Mouse (Mus musculus): Measurements from ENCODE around the gene Ints4. TPM values are rescaled to one million over a fixed set of nuclear protein-coding genes. Genes with fewer than 3 reads are reported as not detected.
A peak's percentile ranks its signal among the peaks of the same experiment; 100 is the strongest.

The Ints4 gene
- polyA plus RNA-seq, 1 experiment from 2014 or later = 52.8 TPM

DNA sequence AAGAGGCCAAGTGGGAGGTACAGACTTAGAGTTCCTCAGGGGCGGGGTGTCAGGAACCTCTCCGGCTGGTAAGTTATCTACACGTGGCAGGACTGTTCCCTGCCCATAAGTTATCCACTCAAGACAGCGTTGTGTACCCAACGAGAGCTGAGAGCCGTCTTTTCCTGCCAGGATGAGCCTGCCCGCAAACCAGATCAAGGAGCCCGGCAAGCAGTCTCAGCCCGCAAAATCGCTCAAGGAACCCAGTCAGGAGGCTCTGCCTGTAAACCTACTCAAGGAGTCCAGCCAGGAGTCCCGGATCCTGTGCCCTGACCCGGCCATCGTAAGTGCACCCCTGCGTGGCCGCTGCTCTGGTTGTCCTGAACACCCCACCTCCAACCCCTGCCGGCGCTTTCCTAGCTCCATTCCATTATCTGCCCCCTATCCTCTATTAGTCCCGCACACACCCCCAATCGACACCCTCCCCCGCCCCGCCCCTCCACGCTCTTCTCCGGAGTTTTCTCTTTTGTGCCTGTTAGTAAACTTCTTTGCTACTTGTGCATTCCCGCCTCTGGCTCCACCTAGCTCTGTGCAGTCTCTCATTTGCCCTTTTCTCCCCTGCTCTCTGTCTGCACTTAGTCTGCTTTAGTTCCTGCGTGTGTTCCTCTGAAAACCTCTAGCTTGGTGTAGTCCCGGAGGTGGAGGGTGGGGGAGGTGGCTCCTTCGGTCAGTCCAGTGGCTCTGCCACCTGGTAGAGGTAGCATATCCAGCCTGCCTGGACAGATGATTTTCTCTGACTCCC is 27.4 kb upstream of the Ints4 start:
- 0 out of 2 replicates have a peak, but pooled peaks cover 7% of the 10 kb centered on the region for H3K36me3 ChIP-seq (ENCODE audit: control insufficient read depth, insufficient read depth, low read length)
- H3K4me3 ChIP-seq (replicated peaks; ENCODE audit: low read length) = peak overlapping the region; percentile 62
- peaks cover 16% of the 10 kb centered on the region; the same call in 1 of the 2 replicates for H3K4me1 ChIP-seq (ENCODE audit: control insufficient read depth, insufficient read depth, low read length)
- peak overlapping the region; percentile 79 for H3K9ac ChIP-seq (ENCODE audit: low read length)
- H3K9me3 ChIP-seq (replicated peaks; ENCODE audit: control insufficient read depth, low read length) = 0 out of 2 replicates have a peak, but pooled peaks cover 5% of the 10 kb centered on the region
- ATAC-seq (ENCODE audit: insufficient read depth, low FRiP score) = peak; percentile 88
- 1% methylated on average over 27 of the region's 27 CpGs for WGBS
- H3K4me2 ChIP-seq (ENCODE audit: low read depth, low read length) = peak overlapping the region; percentile 95
- peak overlapping the region; percentile 89 for H3K27ac ChIP-seq (ENCODE audit: low read length)
- no peaks in the 10 kb centered on the region for H3K27me3 ChIP-seq (ENCODE audit: control insufficient read depth, insufficient read depth, low read length)

DNA sequence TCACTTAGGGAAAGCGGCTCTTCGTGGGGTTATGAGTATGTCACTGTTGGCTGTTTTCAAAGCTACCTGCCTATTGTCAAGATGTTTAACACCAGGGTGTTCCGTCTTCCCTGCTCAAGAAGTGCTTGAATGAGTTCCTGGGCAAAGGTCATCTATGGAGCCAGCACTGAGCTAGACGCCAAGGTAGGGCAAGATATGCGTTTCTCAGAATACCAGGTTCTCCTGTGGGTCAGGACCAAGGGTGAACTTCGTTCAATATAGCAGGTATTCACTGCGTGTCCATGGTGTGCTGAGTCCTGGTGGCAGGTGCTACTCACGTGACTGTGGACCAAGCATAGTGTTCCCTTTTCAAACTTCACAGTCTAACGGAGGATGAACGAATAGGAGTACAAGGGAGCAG is 26.0 kb upstream of the Ints4 start:
- 85% methylated on average over 10 of the region's 10 CpGs for WGBS
- no peak overlapping the region for H3K27ac ChIP-seq (ENCODE audit: low read length)
- H3K27me3 ChIP-seq (ENCODE audit: control insufficient read depth, insufficient read depth, low read length) = no peaks in the 10 kb centered on the region
- no peaks in the 10 kb centered on the region for H3K9me3 ChIP-seq (replicated peaks; ENCODE audit: control insufficient read depth, low read length)
- 0 out of 2 replicates have a peak, but pooled peaks cover 7% of the 10 kb centered on the region for H3K36me3 ChIP-seq (ENCODE audit: control insufficient read depth, insufficient read depth, low read length)
- peaks cover 16% of the 10 kb centered on the region; the same call in 1 of the 2 replicates for H3K4me1 ChIP-seq (ENCODE audit: control insufficient read depth, insufficient read depth, low read length)
- H3K9ac ChIP-seq (ENCODE audit: low read length) = no peak overlapping the region
- no peak for ATAC-seq (ENCODE audit: insufficient read depth, low FRiP score)
- peak overlapping the region; percentile 95 for H3K4me2 ChIP-seq (ENCODE audit: low read depth, low read length)
- peak overlapping the region; percentile 17; the same call in 1 of the 2 replicates for H3K4me3 ChIP-seq (replicated peaks; ENCODE audit: low read length)

DNA sequence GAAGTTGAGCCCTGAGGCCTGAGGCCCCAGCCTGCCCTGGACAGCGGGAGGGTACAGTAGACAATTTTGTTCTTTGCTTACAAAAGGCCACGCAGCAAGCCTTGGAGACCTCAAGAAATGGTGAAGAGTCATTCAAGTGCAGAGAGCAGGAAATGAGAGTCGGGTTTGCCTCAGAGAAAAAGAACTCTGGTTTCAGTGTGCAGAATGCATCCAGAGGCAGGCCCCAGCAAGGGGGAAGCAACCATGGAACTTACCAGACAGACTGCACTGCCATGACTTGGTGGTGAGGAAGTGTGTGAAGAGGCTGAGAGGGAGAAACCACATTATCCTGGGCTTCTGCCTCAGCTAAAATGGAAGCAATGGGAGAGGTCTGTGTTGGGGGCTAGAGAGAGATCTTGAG is 25.2 kb upstream of the Ints4 start:
- Histone ChIP-seq H3K4me3 (replicated peaks; ENCODE audit: low read length) (no peak overlapping the region), H3K9me3 (replicated peaks; ENCODE audit: control insufficient read depth, low read length) (no peaks in the 10 kb centered on the region)

DNA sequence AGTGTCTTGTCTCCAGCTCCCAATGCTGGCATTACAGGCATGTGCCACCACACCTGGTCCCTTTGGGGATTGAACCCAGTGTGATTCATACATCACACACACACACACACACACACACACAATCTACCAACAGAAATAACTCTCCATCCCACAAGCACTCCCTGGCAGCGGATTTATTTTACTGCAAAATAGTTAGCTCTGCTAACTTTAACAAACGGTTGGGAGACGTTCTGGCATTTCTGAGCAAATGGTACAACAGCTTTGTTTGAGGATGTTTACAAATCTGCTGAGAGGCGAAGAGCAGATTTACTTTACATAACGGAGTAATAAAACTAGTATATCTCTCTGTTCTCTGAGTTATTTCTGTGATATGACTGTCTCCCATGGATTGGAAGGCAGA is 7.8 kb upstream of the Ints4 start:
- no peak overlapping the region for H3K27ac ChIP-seq (ENCODE audit: low read length)

More for the DNA sequence above, 25.2 kb upstream of the Ints4 start:
- no peak for ATAC-seq (ENCODE audit: insufficient read depth, low FRiP score)
- Histone ChIP-seq H3K27ac (ENCODE audit: low read length) (no peak overlapping the region), H3K36me3 (ENCODE audit: control insufficient read depth, insufficient read depth, low read length) (0 out of 2 replicates have a peak, but pooled peaks cover 7% of the 10 kb centered on the region), H3K9ac (ENCODE audit: low read length) (no peak overlapping the region), H3K4me2 (ENCODE audit: low read depth, low read length) (no peak overlapping the region), H3K4me1 (ENCODE audit: control insufficient read depth, insufficient read depth, low read length) (peaks cover 16% of the 10 kb centered on the region; the same call in 1 of the 2 replicates), H3K27me3 (ENCODE audit: control insufficient read depth, insufficient read depth, low read length) (no peaks in the 10 kb centered on the region)
- 73% methylated on average over 3 of the region's 3 CpGs for WGBS

DNA sequence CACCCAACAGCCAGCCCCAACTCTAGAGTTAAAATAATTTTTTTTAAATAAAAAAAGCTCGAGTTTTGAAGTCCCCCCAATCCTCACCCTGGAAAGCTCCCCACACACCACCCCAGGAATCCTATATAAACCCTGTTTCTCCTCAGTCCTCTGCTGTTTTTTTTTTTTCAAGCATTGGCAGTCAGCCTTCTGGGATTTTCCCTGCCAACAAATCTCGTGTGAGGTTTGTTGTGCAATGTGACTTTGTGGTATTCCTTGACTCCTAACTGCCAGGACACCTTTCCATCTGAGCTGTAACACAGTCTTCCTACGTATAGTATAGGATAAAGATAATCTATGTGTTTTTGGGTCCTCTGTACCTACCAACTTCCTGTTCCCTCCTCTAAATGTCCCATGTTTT is 1.4 kb upstream of the Ints4 start:
- no peak for ATAC-seq (ENCODE audit: insufficient read depth, low FRiP score)
- Histone ChIP-seq H3K4me1 (ENCODE audit: control insufficient read depth, insufficient read depth, low read length) (peaks cover 11% of the 10 kb centered on the region), H3K9ac (ENCODE audit: low read length) (no peak overlapping the region), H3K4me2 (ENCODE audit: low read depth, low read length) (no peak overlapping the region), H3K9me3 (replicated peaks; ENCODE audit: control insufficient read depth, low read length) (no peaks in the 10 kb centered on the region), H3K4me3 (replicated peaks; ENCODE audit: low read length) (no peak overlapping the region), H3K36me3 (ENCODE audit: control insufficient read depth, insufficient read depth, low read length) (no peaks in the 10 kb centered on the region), H3K27me3 (ENCODE audit: control insufficient read depth, insufficient read depth, low read length) (no peaks in the 10 kb centered on the region), H3K27ac (ENCODE audit: low read length) (no peak overlapping the region)
- 50% methylated on average over 3 of the region's 3 CpGs for WGBS

More for the DNA sequence above, 7.8 kb upstream of the Ints4 start:
- no peaks in the 10 kb centered on the region for H3K36me3 ChIP-seq (ENCODE audit: control insufficient read depth, insufficient read depth, low read length)
- H3K4me2 ChIP-seq (ENCODE audit: low read depth, low read length) = no peak overlapping the region
- no peak overlapping the region for H3K9ac ChIP-seq (ENCODE audit: low read length)
- no peak overlapping the region for H3K4me3 ChIP-seq (replicated peaks; ENCODE audit: low read length)
- no peak for ATAC-seq (ENCODE audit: insufficient read depth, low FRiP score)
- no peaks in the 10 kb centered on the region for H3K9me3 ChIP-seq (replicated peaks; ENCODE audit: control insufficient read depth, low read length)
- 40% methylated on average over 5 of the region's 5 CpGs for WGBS
- H3K4me1 ChIP-seq (ENCODE audit: control insufficient read depth, insufficient read depth, low read length) = no peaks in the 10 kb centered on the region
- H3K27me3 ChIP-seq (ENCODE audit: control insufficient read depth, insufficient read depth, low read length) = no peaks in the 10 kb centered on the region

DNA sequence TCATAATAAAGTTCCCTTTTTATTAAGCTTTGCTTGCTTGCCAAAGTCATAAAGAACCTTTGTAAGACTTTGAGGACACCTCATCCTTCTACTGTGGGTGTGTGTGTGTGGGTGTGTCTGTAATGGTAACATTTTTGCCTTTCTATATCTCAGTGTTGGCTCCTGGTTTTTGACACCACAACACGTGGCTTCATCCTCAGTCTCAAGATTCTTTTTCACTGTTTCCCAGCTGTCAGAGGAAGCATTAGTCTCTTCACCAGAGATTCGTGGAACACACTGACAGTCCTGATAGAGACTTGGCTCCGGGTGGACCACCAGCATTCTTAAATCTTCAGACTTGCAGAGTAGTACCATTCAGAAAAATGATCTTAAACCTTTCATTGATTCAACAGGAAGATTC is 466 bp upstream of the Ints4 start:
- peak overlapping the region; percentile 56 for H3K9ac ChIP-seq (ENCODE audit: low read length)
- peaks cover 11% of the 10 kb centered on the region for H3K4me1 ChIP-seq (ENCODE audit: control insufficient read depth, insufficient read depth, low read length)
- H3K36me3 ChIP-seq (ENCODE audit: control insufficient read depth, insufficient read depth, low read length) = no peaks in the 10 kb centered on the region
- H3K4me3 ChIP-seq (replicated peaks; ENCODE audit: low read length) = peak overlapping the region; percentile 79
- H3K27ac ChIP-seq (ENCODE audit: low read length) = peak overlapping the region; percentile 38; the same call in 1 of the 2 replicates
- H3K9me3 ChIP-seq (replicated peaks; ENCODE audit: control insufficient read depth, low read length) = no peaks in the 10 kb centered on the region
- ATAC-seq (ENCODE audit: insufficient read depth, low FRiP score) = no peak
- no peaks in the 10 kb centered on the region for H3K27me3 ChIP-seq (ENCODE audit: control insufficient read depth, insufficient read depth, low read length)
- peak overlapping the region; percentile 62 for H3K4me2 ChIP-seq (ENCODE audit: low read depth, low read length)
- WGBS = 13% methylated on average over 3 of the region's 3 CpGs

DNA sequence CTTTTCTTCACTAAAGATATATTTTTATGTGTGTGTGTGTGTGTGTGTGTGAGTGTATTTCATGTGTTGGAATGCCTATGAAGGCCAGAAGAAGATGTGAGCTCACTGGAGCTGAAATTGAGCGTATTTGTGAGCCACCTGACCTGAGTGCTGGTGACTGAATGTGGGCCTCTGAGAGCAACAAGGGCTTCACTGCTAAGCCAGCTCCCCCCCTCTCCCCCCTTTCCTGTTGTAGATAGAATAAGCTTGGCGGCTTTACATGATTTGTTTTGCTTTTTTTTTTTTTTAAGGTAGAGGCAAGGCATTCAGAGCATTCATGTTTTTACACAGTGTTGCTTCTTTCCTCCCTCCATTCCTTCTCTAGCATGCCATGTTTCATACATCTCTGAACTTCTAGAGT is 2.6 kb downstream of the Ints4 start:
- Histone ChIP-seq H3K27me3 (ENCODE audit: control insufficient read depth, insufficient read depth, low read length) (no peaks in the 10 kb centered on the region), H3K4me1 (ENCODE audit: control insufficient read depth, insufficient read depth, low read length) (peaks cover 11% of the 10 kb centered on the region), H3K9me3 (replicated peaks; ENCODE audit: control insufficient read depth, low read length) (no peaks in the 10 kb centered on the region), H3K36me3 (ENCODE audit: control insufficient read depth, insufficient read depth, low read length) (peaks cover 13% of the 10 kb centered on the region; the same call in 1 of the 2 replicates), H3K4me2 (ENCODE audit: low read depth, low read length) (no peak overlapping the region), H3K9ac (ENCODE audit: low read length) (no peak overlapping the region), H3K27ac (ENCODE audit: low read length) (no peak overlapping the region), H3K4me3 (replicated peaks; ENCODE audit: low read length) (no peak overlapping the region)
- WGBS = 83% methylated on average over 2 of the region's 2 CpGs
- ATAC-seq (ENCODE audit: insufficient read depth, low FRiP score) = no peak

DNA sequence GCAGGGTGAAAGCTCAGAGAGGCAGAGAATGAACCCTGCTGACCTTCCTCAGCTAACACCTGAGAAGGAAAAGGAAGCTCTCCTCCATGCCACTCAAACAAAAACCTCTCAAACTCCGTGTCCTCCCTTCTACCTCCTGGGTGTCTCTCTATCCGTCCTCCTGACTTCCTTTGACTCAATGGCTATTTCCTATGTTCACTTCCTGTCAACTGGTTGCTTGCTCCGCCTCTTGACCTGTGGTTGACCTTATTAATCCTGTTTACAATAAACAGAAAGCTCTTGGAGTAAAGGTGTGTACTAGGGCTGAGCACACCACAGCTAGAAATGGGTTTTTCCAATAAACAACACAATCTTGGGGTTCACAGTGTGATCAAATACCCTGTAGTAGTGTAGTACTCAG is 10.4 kb downstream of the Ints4 start:
- 61% methylated on average over 3 of the region's 3 CpGs for WGBS
- Histone ChIP-seq H3K4me2 (ENCODE audit: low read depth, low read length) (no peak overlapping the region), H3K27me3 (ENCODE audit: control insufficient read depth, insufficient read depth, low read length) (no peaks in the 10 kb centered on the region), H3K4me1 (ENCODE audit: control insufficient read depth, insufficient read depth, low read length) (no peaks in the 10 kb centered on the region), H3K27ac (ENCODE audit: low read length) (no peak overlapping the region), H3K36me3 (ENCODE audit: control insufficient read depth, insufficient read depth, low read length) (peaks cover 25% of the 10 kb centered on the region; the same call in 1 of the 2 replicates), H3K9ac (ENCODE audit: low read length) (no peak overlapping the region), H3K4me3 (replicated peaks; ENCODE audit: low read length) (no peak overlapping the region), H3K9me3 (replicated peaks; ENCODE audit: control insufficient read depth, low read length) (no peaks in the 10 kb centered on the region)
- no peak for ATAC-seq (ENCODE audit: insufficient read depth, low FRiP score)

DNA sequence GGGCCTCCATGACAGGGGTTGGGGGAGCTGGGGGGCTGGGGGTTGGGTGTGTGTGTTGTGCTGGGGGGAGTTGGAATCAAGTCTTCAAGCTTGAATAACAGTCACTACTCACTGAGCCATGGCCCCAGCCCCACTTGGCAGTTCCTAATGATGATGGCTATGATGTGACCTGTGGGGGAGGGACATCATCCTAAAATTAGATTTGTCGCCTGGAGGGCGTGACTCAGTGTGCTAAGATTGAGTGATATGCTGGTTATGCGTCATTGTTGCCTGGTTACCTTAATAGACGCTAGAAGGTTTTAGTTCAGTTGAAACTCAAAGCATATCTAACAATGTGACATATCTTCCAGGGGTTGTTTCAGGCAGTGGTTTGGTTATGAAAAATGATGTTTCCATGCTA is 11.7 kb downstream of the Ints4 start:
- no peak overlapping the region for H3K4me3 ChIP-seq (replicated peaks; ENCODE audit: low read length)
- WGBS = 80% methylated on average over 4 of the region's 4 CpGs
- H3K9ac ChIP-seq (ENCODE audit: low read length) = no peak overlapping the region
- H3K27me3 ChIP-seq (ENCODE audit: control insufficient read depth, insufficient read depth, low read length) = no peaks in the 10 kb centered on the region
- no peaks in the 10 kb centered on the region for H3K4me1 ChIP-seq (ENCODE audit: control insufficient read depth, insufficient read depth, low read length)
- ATAC-seq (ENCODE audit: insufficient read depth, low FRiP score) = no peak
- no peaks in the 10 kb centered on the region for H3K9me3 ChIP-seq (replicated peaks; ENCODE audit: control insufficient read depth, low read length)
- no peak overlapping the region for H3K4me2 ChIP-seq (ENCODE audit: low read depth, low read length)
- H3K36me3 ChIP-seq (ENCODE audit: control insufficient read depth, insufficient read depth, low read length) = peaks cover 18% of the 10 kb centered on the region; the same call in 1 of the 2 replicates
- no peak overlapping the region for H3K27ac ChIP-seq (ENCODE audit: low read length)

Data from stomach, embryonic 16.5 days (tissue).